Mouse (Mus musculus): ENCODE measurements around the gene Abhd12. TPM values are rescaled to one million over a fixed set of nuclear protein-coding genes. Genes with fewer than 3 reads are reported as not detected.

Gene Abhd12
- polyA plus RNA-seq, 1 experiment from 2014 or later = 44.1 TPM

- H3K4me3 ChIP-seq (ENCODE audit: control insufficient read depth in 1 of 2, insufficient read depth in 1 of 2, low read depth in 1 of 2, low read length in 2 of 2) = no peak overlapping the region
- no peaks in the 10 kb centered on the region for H3K27me3 ChIP-seq (ENCODE audit: control insufficient read depth, insufficient read depth, low read length)
- peaks cover 0 to 3% of the 10 kb centered on the region in 2 experiments; a peak in 2 of 4 replicates for H3K4me1 ChIP-seq (ENCODE audit: control insufficient read depth in 2 of 2, insufficient read depth in 2 of 2, low read length in 2 of 2)
- no peak overlapping the region for H3K27ac ChIP-seq (replicated peaks in 1 of 2; ENCODE audit: control insufficient read depth in 1 of 2, insufficient read depth in 1 of 2, low read depth in 2 of 2, low read length in 2 of 2)
- H3K4me2 ChIP-seq (ENCODE audit: low read length) = no peak overlapping the region
- no peak overlapping the region for H3K9ac ChIP-seq (ENCODE audit: low read length)
- 96% methylated on average over 1 of the region's 1 CpGs for WGBS
- no peaks in the 10 kb centered on the region for H3K9me3 ChIP-seq (ENCODE audit: control insufficient read depth, low read length)
- H3K36me3 ChIP-seq (ENCODE audit: control insufficient read depth, insufficient read depth, low read length) = peaks cover 100% of the 10 kb centered on the region
- ATAC-seq (ENCODE audit: insufficient number of reproducible peaks, insufficient read depth, low FRiP score, low read depth) = no peak
These were observed 101.5 kb downstream of the Abhd12 start for GRCm38 (mm10) chr2:150803035-150803434.

- Histone ChIP-seq H3K4me1 (ENCODE audit: control insufficient read depth in 2 of 2, insufficient read depth in 2 of 2, low read length in 2 of 2) (peaks cover 0 to 10% of the 10 kb centered on the region in 2 experiments; a peak in 2 of 4 replicates), H3K9me3 (ENCODE audit: control insufficient read depth, low read length) (no peaks in the 10 kb centered on the region), H3K9ac (ENCODE audit: low read length) (no peak overlapping the region), H3K4me3 (ENCODE audit: control insufficient read depth in 1 of 2, insufficient read depth in 1 of 2, low read depth in 1 of 2, low read length in 2 of 2) (no peak overlapping the region), H3K36me3 (ENCODE audit: control insufficient read depth, insufficient read depth, low read length) (peaks cover 98% of the 10 kb centered on the region), H3K4me2 (ENCODE audit: low read length) (no peak overlapping the region), H3K27me3 (ENCODE audit: control insufficient read depth, insufficient read depth, low read length) (no peaks in the 10 kb centered on the region), H3K27ac (replicated peaks in 1 of 2; ENCODE audit: control insufficient read depth in 1 of 2, insufficient read depth in 1 of 2, low read depth in 2 of 2, low read length in 2 of 2) (no peak overlapping the region)
- WGBS = 91% methylated on average over 5 of the region's 5 CpGs
- peak; percentile 29; the same call in 1 of the 2 replicates for ATAC-seq (ENCODE audit: insufficient number of reproducible peaks, insufficient read depth, low FRiP score, low read depth)
These were observed 103.9 kb downstream of the Abhd12 start for GRCm38 (mm10) chr2:150800616-150801015.

DNA sequence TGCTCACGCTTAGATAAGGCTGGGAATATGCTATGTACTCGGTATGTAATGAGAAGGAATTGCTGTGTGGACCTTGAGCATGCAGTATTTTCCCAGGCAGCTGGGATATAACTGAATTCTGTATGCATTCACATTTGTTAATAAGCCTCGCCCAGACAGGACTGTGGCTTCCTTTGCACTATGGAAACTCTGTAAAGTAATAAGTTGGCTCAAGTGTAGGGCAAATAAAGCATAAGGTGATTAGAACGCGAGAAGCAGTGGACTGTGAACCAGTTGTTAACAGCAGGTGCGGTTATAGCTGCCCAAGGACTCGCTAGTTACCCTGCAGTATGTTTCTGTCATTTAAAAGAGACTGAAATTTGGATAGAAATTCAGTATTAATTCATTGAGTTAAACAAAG, 106.5 kb downstream of the Abhd12 start:
- Histone ChIP-seq H3K9ac (ENCODE audit: low read length) (peak overlapping the region; percentile 4; the same call in 1 of the 2 replicates), H3K27me3 (ENCODE audit: control insufficient read depth, insufficient read depth, low read length) (no peaks in the 10 kb centered on the region), H3K4me2 (ENCODE audit: low read length) (0 out of 2 replicates have a peak overlapping the region, but pooled peaks have one; percentile 6), H3K4me3 (ENCODE audit: control insufficient read depth in 1 of 2, insufficient read depth in 1 of 2, low read depth in 1 of 2, low read length in 2 of 2) (no peak overlapping the region), H3K4me1 (ENCODE audit: control insufficient read depth in 2 of 2, insufficient read depth in 2 of 2, low read length in 2 of 2) (peaks cover 0 to 10% of the 10 kb centered on the region in 2 experiments; a peak in 2 of 4 replicates), H3K27ac (replicated peaks in 1 of 2; ENCODE audit: control insufficient read depth in 1 of 2, insufficient read depth in 1 of 2, low read depth in 2 of 2, low read length in 2 of 2) (no peak overlapping the region), H3K9me3 (ENCODE audit: control insufficient read depth, low read length) (no peaks in the 10 kb centered on the region), H3K36me3 (ENCODE audit: control insufficient read depth, insufficient read depth, low read length) (peaks cover 98% of the 10 kb centered on the region)
- WGBS = 67% methylated on average over 7 of the region's 7 CpGs
- ATAC-seq (ENCODE audit: insufficient number of reproducible peaks, insufficient read depth, low FRiP score, low read depth) = no peak

DNA sequence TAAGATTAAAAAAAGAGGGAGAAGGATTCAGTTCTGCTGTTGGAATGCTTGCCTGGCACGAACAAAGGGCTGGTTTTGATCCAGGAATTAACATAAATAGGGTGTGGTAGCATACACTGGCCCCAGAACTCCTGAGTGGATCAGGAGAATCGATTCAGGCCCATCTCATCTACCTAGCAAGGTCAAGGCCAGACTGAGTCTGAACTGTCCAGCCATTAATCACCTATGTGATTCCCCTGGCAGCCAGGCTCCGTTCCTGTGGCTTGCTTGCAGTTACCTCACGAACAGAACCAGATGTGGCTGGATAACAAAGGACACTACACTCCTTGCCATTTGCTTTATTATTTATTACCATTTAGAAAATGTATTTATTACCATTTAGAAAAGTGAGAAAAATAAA, 111.2 kb downstream of the Abhd12 start:
- no peak overlapping the region for H3K4me2 ChIP-seq (ENCODE audit: low read length)
- 81% methylated on average over 4 of the region's 4 CpGs for WGBS
- H3K27me3 ChIP-seq (ENCODE audit: control insufficient read depth, insufficient read depth, low read length) = no peaks in the 10 kb centered on the region
- no peaks in the 10 kb centered on the region for H3K9me3 ChIP-seq (ENCODE audit: control insufficient read depth, low read length)
- no peak overlapping the region for H3K9ac ChIP-seq (ENCODE audit: low read length)
- no peak for ATAC-seq (ENCODE audit: insufficient number of reproducible peaks, insufficient read depth, low FRiP score, low read depth)
- peaks cover 3 to 30% of the 10 kb centered on the region in 2 experiments for H3K4me1 ChIP-seq (ENCODE audit: control insufficient read depth in 2 of 2, insufficient read depth in 2 of 2, low read length in 2 of 2)
- no peak overlapping the region for H3K4me3 ChIP-seq (ENCODE audit: control insufficient read depth in 1 of 2, insufficient read depth in 1 of 2, low read depth in 1 of 2, low read length in 2 of 2)
- no peak overlapping the region for H3K27ac ChIP-seq (replicated peaks in 1 of 2; ENCODE audit: control insufficient read depth in 1 of 2, insufficient read depth in 1 of 2, low read depth in 2 of 2, low read length in 2 of 2)
- peaks cover 83% of the 10 kb centered on the region for H3K36me3 ChIP-seq (ENCODE audit: control insufficient read depth, insufficient read depth, low read length)

GRCm38 (mm10) chr2:150788768-150789550, 115.6 kb downstream of the Abhd12 start:
- peak; percentile 38 for ATAC-seq (ENCODE audit: insufficient number of reproducible peaks, insufficient read depth, low FRiP score, low read depth)
- peak overlapping the region; percentile 80 for H3K4me2 ChIP-seq (ENCODE audit: low read length)
- H3K27me3 ChIP-seq (ENCODE audit: control insufficient read depth, insufficient read depth, low read length) = no peaks in the 10 kb centered on the region
- peak overlapping the region; percentile 85 to 93 for H3K27ac ChIP-seq (replicated peaks in 1 of 2; ENCODE audit: control insufficient read depth in 1 of 2, insufficient read depth in 1 of 2, low read depth in 2 of 2, low read length in 2 of 2)
- H3K4me1 ChIP-seq (ENCODE audit: control insufficient read depth in 2 of 2, insufficient read depth in 2 of 2, low read length in 2 of 2) = peaks cover 9 to 31% of the 10 kb centered on the region in 2 experiments
- no peaks in the 10 kb centered on the region for H3K9me3 ChIP-seq (ENCODE audit: control insufficient read depth, low read length)
- WGBS = 20% methylated on average over 4 of the region's 4 CpGs
- H3K36me3 ChIP-seq (ENCODE audit: control insufficient read depth, insufficient read depth, low read length) = peaks cover 41% of the 10 kb centered on the region
- H3K4me3 ChIP-seq (ENCODE audit: control insufficient read depth in 1 of 2, insufficient read depth in 1 of 2, low read depth in 1 of 2, low read length in 2 of 2) = peak overlapping the region; percentile 1 to 90
- H3K9ac ChIP-seq (ENCODE audit: low read length) = peak overlapping the region; percentile 91

- Histone ChIP-seq H3K9me3 (ENCODE audit: control insufficient read depth, low read length) (no peaks in the 10 kb centered on the region), H3K9ac (ENCODE audit: low read length) (peak overlapping the region; percentile 91), H3K4me1 (ENCODE audit: control insufficient read depth in 2 of 2, insufficient read depth in 2 of 2, low read length in 2 of 2) (peaks cover 9 to 31% of the 10 kb centered on the region in 2 experiments), H3K4me3 (ENCODE audit: control insufficient read depth in 1 of 2, insufficient read depth in 1 of 2, low read depth in 1 of 2, low read length in 2 of 2) (peak overlapping the region; percentile 63 to 90), H3K27me3 (ENCODE audit: control insufficient read depth, insufficient read depth, low read length) (no peaks in the 10 kb centered on the region), H3K36me3 (ENCODE audit: control insufficient read depth, insufficient read depth, low read length) (peaks cover 25% of the 10 kb centered on the region), H3K27ac (replicated peaks in 1 of 2; ENCODE audit: control insufficient read depth in 1 of 2, insufficient read depth in 1 of 2, low read depth in 2 of 2, low read length in 2 of 2) (peak overlapping the region; percentile 71 to 93), H3K4me2 (ENCODE audit: low read length) (peak overlapping the region; percentile 80)
- WGBS = under 1% methylated on average over 23 of the region's 23 CpGs
- ATAC-seq (ENCODE audit: insufficient number of reproducible peaks, insufficient read depth, low FRiP score, low read depth) = 0 out of 2 replicates have a peak, but pooled peaks have one; percentile 3
These were observed 117.2 kb downstream of the Abhd12 start for GRCm38 (mm10) chr2:150787234-150787771.

- H3K4me1 ChIP-seq (ENCODE audit: control insufficient read depth in 2 of 2, insufficient read depth in 2 of 2, low read length in 2 of 2) = peaks cover 9 to 31% of the 10 kb centered on the region in 2 experiments
- 2% methylated on average over 58 of the region's 58 CpGs for WGBS
- 0 out of 2 replicates have a peak, but pooled peaks cover 2% of the 10 kb centered on the region for H3K9me3 ChIP-seq (ENCODE audit: control insufficient read depth, low read length)
- peak within 1 kb of the TSS; percentile 80 for H3K4me2 ChIP-seq (ENCODE audit: low read length)
- H3K27me3 ChIP-seq (ENCODE audit: control insufficient read depth, insufficient read depth, low read length) = no peaks in the 10 kb centered on the region
- peak within 1 kb of the TSS; percentile 77 to 93 for H3K27ac ChIP-seq (replicated peaks in 1 of 2; ENCODE audit: control insufficient read depth in 1 of 2, insufficient read depth in 1 of 2, low read depth in 2 of 2, low read length in 2 of 2)
- H3K9ac ChIP-seq (ENCODE audit: low read length) = peak within 1 kb of the TSS; percentile 91
- H3K36me3 ChIP-seq (ENCODE audit: control insufficient read depth, insufficient read depth, low read length) = peaks cover 17% of the 10 kb centered on the region
- peak within 1 kb of the TSS; percentile 63 to 90 for H3K4me3 ChIP-seq (ENCODE audit: control insufficient read depth in 1 of 2, insufficient read depth in 1 of 2, low read depth in 1 of 2, low read length in 2 of 2)
- ATAC-seq (ENCODE audit: insufficient number of reproducible peaks, insufficient read depth, low FRiP score, low read depth) = peak; percentile 92
These were observed 118.0 kb downstream of the Abhd12 start, which contains the start of gene Pygb for GRCm38 (mm10) chr2:150786251-150787180. Gene Pygb, plus strand, starts transcription at chr2:150786735.
